Mouse (Mus musculus): ENCODE data around the gene Ccdc62. TPM values are rescaled to one million over a fixed set of nuclear protein-coding genes. Genes with fewer than 3 reads are reported as not detected.

Ccdc62 gene
- polyA plus RNA-seq, 1 experiment from 2014 or later: 7.1 TPM

DNA sequence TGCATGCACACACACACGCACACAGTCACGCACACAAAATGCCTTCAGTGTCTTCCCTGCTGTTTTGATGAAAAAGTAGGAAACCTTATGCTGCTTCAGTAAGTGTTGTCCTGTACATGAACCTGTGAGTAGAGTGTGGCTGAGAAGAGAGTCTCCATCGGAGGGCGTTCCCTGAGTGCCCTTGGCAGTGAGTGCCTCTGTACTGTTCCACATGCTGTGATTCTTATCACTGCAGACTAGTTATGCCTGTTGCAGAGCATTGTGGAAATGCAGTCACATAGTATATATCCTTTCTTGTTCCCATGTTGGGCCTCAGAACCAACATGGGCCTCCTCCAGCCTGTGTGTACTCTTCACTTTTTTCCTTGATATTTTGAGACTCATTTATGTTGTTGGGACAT is 33.7 kb downstream of the Ccdc62 start:
- Histone ChIP-seq H3K27ac (no peak overlapping the region), H3K27me3 (ENCODE audit: insufficient read depth, low read length) (no peaks in the 10 kb centered on the region), H3K4me2 (ENCODE audit: low read length) (no peak overlapping the region), H3K4me3 (replicated peaks; ENCODE audit: low read depth, low read length) (no peak overlapping the region), H3K36me3 (ENCODE audit: insufficient read depth, low read length) (no peaks in the 10 kb centered on the region), H3K9me3 (replicated peaks; ENCODE audit: low read length) (no peaks in the 10 kb centered on the region), H3K9ac (ENCODE audit: low read depth, low read length) (no peak overlapping the region), H3K4me1 (replicated peaks; ENCODE audit: insufficient read depth, low read length) (no peaks in the 10 kb centered on the region)
- TF ChIP-seq CTCF (IDR thresholded peaks at IDR 0.05; ENCODE audit: low read depth): no peak
- WGBS: 89% methylated on average over 4 of the region's 4 CpGs
- ATAC-seq (replicated peaks; ENCODE audit: low FRiP score, low read depth) (no peak; the same call in 1 of the 2 replicates), DNase-seq (ENCODE audit: low spot score) (no peak)

DNA sequence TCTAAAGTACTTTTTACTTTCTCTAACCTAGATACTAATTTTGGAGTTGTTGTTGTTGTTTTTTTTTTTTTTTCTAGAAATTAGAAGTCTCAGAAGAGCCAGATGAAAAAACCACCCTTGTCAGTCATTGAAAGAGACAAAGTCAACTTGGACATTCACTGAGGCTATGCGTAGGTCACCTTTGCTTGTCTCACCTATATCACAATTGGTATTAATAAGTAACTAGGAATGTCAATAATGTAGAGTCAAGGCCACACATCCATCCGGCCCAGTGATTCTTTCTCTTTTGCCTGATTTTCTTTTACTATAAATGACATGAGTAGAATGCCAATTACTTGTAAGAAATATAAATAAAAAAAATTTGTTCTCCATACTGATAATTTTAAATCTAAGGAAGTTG is 36.3 kb downstream of the Ccdc62 start:
- no peak overlapping the region for H3K27ac ChIP-seq
- H3K9ac ChIP-seq (ENCODE audit: low read depth, low read length): no peak overlapping the region
- no peaks in the 10 kb centered on the region for H3K36me3 ChIP-seq (ENCODE audit: insufficient read depth, low read length)
- no peak for DNase-seq (ENCODE audit: low spot score)
- no peaks in the 10 kb centered on the region for H3K27me3 ChIP-seq (ENCODE audit: insufficient read depth, low read length)
- no peaks in the 10 kb centered on the region for H3K9me3 ChIP-seq (replicated peaks; ENCODE audit: low read length)
- WGBS: 71% methylated on average over 2 of the region's 2 CpGs
- no peaks in the 10 kb centered on the region for H3K4me1 ChIP-seq (replicated peaks; ENCODE audit: insufficient read depth, low read length)
- no peak overlapping the region for H3K4me2 ChIP-seq (ENCODE audit: low read length)
- ATAC-seq (replicated peaks; ENCODE audit: low FRiP score, low read depth): no peak
- TF ChIP-seq CTCF (IDR thresholded peaks at IDR 0.05; ENCODE audit: low read depth): no peak
- no peak overlapping the region for H3K4me3 ChIP-seq (replicated peaks; ENCODE audit: low read depth, low read length)

DNA sequence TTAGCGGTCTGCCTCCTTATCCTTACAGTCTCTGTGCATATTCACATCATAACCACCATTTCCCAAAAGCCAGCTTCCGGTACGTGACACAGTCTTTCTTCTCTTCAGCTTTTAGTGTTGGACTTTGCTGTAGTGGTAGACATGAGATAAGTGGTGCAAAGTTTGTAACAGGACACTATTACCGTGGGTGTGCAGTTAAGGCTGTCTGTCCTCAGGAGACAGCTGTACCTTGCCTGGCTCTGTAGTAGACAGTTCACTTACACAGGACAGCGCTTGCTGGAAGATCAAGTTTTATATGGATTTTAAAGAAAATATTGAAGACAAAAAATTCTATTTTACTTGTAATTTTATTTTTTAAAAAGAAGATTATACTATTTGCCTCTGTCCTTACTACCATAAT is 38.0 kb downstream of the Ccdc62 start:
- WGBS: 65% methylated on average over 5 of the region's 5 CpGs
- Histone ChIP-seq H3K27me3 (ENCODE audit: insufficient read depth, low read length) (no peaks in the 10 kb centered on the region), H3K4me1 (replicated peaks; ENCODE audit: insufficient read depth, low read length) (0 out of 2 replicates have a peak, but pooled peaks cover 3% of the 10 kb centered on the region), H3K36me3 (ENCODE audit: insufficient read depth, low read length) (no peaks in the 10 kb centered on the region), H3K27ac (no peak overlapping the region), H3K4me2 (ENCODE audit: low read length) (no peak overlapping the region), H3K9ac (ENCODE audit: low read depth, low read length) (no peak overlapping the region), H3K4me3 (replicated peaks; ENCODE audit: low read depth, low read length) (no peak overlapping the region), H3K9me3 (replicated peaks; ENCODE audit: low read length) (no peaks in the 10 kb centered on the region)
- DNase-seq (ENCODE audit: low spot score): no peak
- no peak for TF ChIP-seq CTCF (IDR thresholded peaks at IDR 0.05; ENCODE audit: low read depth)
- no peak for ATAC-seq (replicated peaks; ENCODE audit: low FRiP score, low read depth)

DNA sequence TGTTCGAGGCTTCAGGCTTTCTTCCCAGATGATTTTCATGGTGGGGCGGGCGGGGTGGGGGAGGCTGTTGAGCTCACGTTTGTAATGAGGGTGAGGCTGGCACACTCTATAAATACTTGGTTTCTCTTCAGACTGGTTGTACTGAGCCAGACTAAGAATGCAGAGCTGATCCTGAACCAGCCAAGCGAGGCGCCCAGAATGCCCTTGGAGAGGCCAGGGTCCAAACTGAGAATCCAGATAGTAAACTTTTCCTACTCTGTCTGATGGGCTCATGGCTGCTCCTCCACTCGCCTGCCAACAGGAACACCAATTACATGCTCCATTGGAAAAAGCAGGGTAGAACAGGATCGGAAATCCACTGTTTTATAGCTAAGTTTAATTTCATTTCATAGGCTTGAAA is 38.7 kb downstream of the Ccdc62 start:
- WGBS: 51% methylated on average over 8 of the region's 8 CpGs
- TF ChIP-seq CTCF (IDR thresholded peaks at IDR 0.05; ENCODE audit: low read depth): no peak
- Histone ChIP-seq H3K4me3 (replicated peaks; ENCODE audit: low read depth, low read length) (no peak overlapping the region), H3K36me3 (ENCODE audit: insufficient read depth, low read length) (no peaks in the 10 kb centered on the region), H3K27me3 (ENCODE audit: insufficient read depth, low read length) (no peaks in the 10 kb centered on the region), H3K9ac (ENCODE audit: low read depth, low read length) (no peak overlapping the region), H3K4me1 (replicated peaks; ENCODE audit: insufficient read depth, low read length) (0 out of 2 replicates have a peak, but pooled peaks cover 3% of the 10 kb centered on the region), H3K27ac (no peak overlapping the region), H3K9me3 (replicated peaks; ENCODE audit: low read length) (no peaks in the 10 kb centered on the region), H3K4me2 (ENCODE audit: low read length) (no peak overlapping the region)
- ATAC-seq (replicated peaks; ENCODE audit: low FRiP score, low read depth) (no peak), DNase-seq (ENCODE audit: low spot score) (no peak)

DNA sequence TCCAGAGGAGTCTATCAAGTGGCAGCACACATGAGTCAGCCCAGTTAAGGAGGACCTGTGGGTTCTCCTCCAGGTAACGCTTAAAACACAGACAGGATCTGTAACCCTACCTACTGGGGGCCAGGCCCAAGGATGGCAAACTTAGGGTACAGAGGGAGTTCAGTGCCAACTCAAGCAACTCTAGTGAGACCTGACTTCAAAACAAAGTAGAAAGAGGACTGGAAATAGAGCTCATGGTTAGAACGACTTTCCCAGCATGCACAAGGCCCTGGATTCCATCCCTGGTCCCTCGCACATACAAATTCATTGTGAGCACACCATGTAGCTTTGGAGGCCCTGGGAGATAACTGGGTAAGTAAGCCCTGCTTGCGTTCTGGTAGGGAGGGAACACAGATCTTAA is 40.1 kb downstream of the Ccdc62 start:
- H3K9ac ChIP-seq (ENCODE audit: low read depth, low read length): no peak overlapping the region
- TF ChIP-seq CTCF (IDR thresholded peaks at IDR 0.05; ENCODE audit: low read depth): no peak
- H3K4me3 ChIP-seq (replicated peaks; ENCODE audit: low read depth, low read length): no peak overlapping the region
- no peak overlapping the region for H3K27ac ChIP-seq
- no peak overlapping the region for H3K4me2 ChIP-seq (ENCODE audit: low read length)
- no peaks in the 10 kb centered on the region for H3K9me3 ChIP-seq (replicated peaks; ENCODE audit: low read length)
- DNase-seq (ENCODE audit: low spot score) (no peak), ATAC-seq (replicated peaks; ENCODE audit: low FRiP score, low read depth) (no peak)
- no peaks in the 10 kb centered on the region for H3K27me3 ChIP-seq (ENCODE audit: insufficient read depth, low read length)
- H3K36me3 ChIP-seq (ENCODE audit: insufficient read depth, low read length): no peaks in the 10 kb centered on the region
- WGBS: 90% methylated on average over 4 of the region's 4 CpGs
- H3K4me1 ChIP-seq (replicated peaks; ENCODE audit: insufficient read depth, low read length): 0 out of 2 replicates have a peak, but pooled peaks cover 3% of the 10 kb centered on the region

DNA sequence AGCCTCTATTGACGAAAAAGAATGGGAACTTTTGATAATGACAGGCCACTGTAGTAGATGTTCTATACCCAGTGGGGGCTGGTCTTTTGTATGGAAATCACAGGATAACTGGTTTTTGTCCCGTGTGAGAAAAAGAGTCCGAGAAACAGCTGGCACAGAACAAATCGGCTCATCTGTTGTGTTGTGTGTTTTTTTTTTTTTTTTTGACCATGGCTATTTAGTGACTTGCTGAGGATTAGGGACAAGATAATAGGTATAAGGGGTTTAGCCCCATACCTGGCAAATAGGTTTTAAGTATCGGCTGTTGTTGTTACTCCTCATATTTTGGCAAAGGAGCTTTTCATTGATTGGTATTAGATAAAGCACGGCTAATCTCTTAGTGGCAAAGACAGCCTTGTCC is 42.0 kb downstream of the Ccdc62 start:
- no peaks in the 10 kb centered on the region for H3K27me3 ChIP-seq (ENCODE audit: insufficient read depth, low read length)
- H3K9me3 ChIP-seq (replicated peaks; ENCODE audit: low read length): no peaks in the 10 kb centered on the region
- ATAC-seq (replicated peaks; ENCODE audit: low FRiP score, low read depth) (no peak), DNase-seq (ENCODE audit: low spot score) (no peak)
- no peaks in the 10 kb centered on the region for H3K36me3 ChIP-seq (ENCODE audit: insufficient read depth, low read length)
- H3K4me3 ChIP-seq (replicated peaks; ENCODE audit: low read depth, low read length): no peak overlapping the region
- no peak overlapping the region for H3K27ac ChIP-seq
- no peak overlapping the region for H3K9ac ChIP-seq (ENCODE audit: low read depth, low read length)
- no peak for TF ChIP-seq CTCF (IDR thresholded peaks at IDR 0.05; ENCODE audit: low read depth)
- H3K4me1 ChIP-seq (replicated peaks; ENCODE audit: insufficient read depth, low read length): peaks cover 17% of the 10 kb centered on the region; the same call in 1 of the 2 replicates
- WGBS: 82% methylated on average over 6 of the region's 6 CpGs
- H3K4me2 ChIP-seq (ENCODE audit: low read length): no peak overlapping the region

All from kidney, postnatal 0 days (tissue).